Mouse (Mus musculus): ENCODE measurements around the gene Npas3.

DNA sequence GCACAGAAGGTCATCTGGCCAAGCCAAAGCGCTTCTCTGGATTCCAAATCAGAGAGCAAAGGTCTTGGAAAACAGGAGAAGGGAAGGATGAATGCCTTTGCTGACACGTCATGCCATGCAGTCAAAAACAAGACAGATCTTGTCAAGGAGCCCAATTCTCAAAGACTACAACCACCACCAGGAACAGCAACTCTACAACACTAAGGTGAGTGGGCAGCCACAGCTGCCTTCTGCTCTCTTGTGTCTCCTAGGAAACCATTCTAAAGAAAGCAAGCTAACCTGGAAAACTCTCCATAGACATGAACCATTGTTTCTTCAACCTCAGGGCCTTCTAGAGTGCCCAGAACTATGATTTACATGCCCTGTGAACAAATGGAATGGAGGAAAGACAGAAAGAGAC is 825.5 kb downstream of the Npas3 start:
- TF ChIP-seq CTCF (IDR thresholded peaks at IDR 0.05; ENCODE audit: low read depth) = no peak
- TF ChIP-seq EP300 (optimal IDR thresholded peaks at IDR 0.05) = no peak

All from stomach, postnatal 0 days (tissue).